Mouse (Mus musculus) limb, embryonic 10.5 days (tissue): ENCODE measurements at regions not wholly inside any gene's neighbourhood (a gene's known extent, or its start where the extent isn't known, plus 50 kb on each side); places are given as distances from the start of the nearest gene placed in this dataset.

Experiments
- DNase-seq: peaks from one replicate; pipeline ENCODE4 v3.0.0-alpha.2; 2017; ENCODE audit warnings: low spot score
- H3K27ac ChIP-seq: fragments of 300-500 bp; sonication (generic); 2 replicates; pipeline ENCODE4 v1.5.1; 2016; ENCODE audit warnings: mild to moderate bottlenecking
- H3K27me3 ChIP-seq: fragments of 300-500 bp; sonication (generic); 2 replicates; pipeline ENCODE4 v1.6.1; 2016; ENCODE audit warnings: low read depth, mild to moderate bottlenecking; ENCODE audit not compliant: poor library complexity, severe bottlenecking
- H3K36me3 ChIP-seq: fragments of 300-500 bp; sonication (generic); 2 replicates; pipeline ENCODE4 v1.6.1; 2016; ENCODE audit warnings: mild to moderate bottlenecking, moderate library complexity
- H3K4me1 ChIP-seq: fragments of 300-500 bp; sonication (generic); 2 replicates; pipeline ENCODE4 v1.6.1; 2016
- H3K4me3 ChIP-seq: fragments of 300-500 bp; sonication (generic); 2 replicates; pipeline ENCODE4 v1.5.1; 2016; ENCODE audit warnings: mild to moderate bottlenecking, moderate library complexity
- H3K9me3 ChIP-seq: fragments of 300-500 bp; sonication (generic); replicated peaks from 2 replicates; pipeline ENCODE4 v1.6.1; 2016; ENCODE audit warnings: mild to moderate bottlenecking
- whole genome bisulfite sequencing: fragments of 180-500 bp; shearing (Covaris S2); methylation state at CpG from one replicate; pipeline ENCODE4 v1.1.7; 2016; 5-methylcytosine and 5-hydroxymethylcytosine counted together

- Histone ChIP-seq H3K9me3 (no peaks in the 10 kb centered on the region), H3K36me3 (no peaks in the 10 kb centered on the region), H3K27me3 (no peaks in the 10 kb centered on the region), H3K4me3 (no peak overlapping the region), H3K4me1 (peaks cover 4% of the 10 kb centered on the region; the same call in 1 of the 2 replicates), H3K27ac (no peak overlapping the region)
- no peak for DNase-seq
Measured at GRCm38 (mm10) chr2:45389902-45390492, 272.8 kb upstream of the Zeb2 start.

- Histone ChIP-seq H3K9me3 (no peaks in the 10 kb centered on the region), H3K4me1 (peaks cover 10% of the 10 kb centered on the region), H3K27me3 (no peaks in the 10 kb centered on the region), H3K27ac (no peak overlapping the region), H3K36me3 (no peaks in the 10 kb centered on the region), H3K4me3 (no peak overlapping the region)
- WGBS, result 49% methylated on average over 4 of the region's 4 CpGs
- no peak for DNase-seq
Measured at GRCm38 (mm10) chr2:45371268-45371667, 254.1 kb upstream of the Zeb2 start.

- H3K27ac ChIP-seq, result no peak overlapping the region
- H3K27me3 ChIP-seq, result no peaks in the 10 kb centered on the region
- no peak overlapping the region for H3K4me3 ChIP-seq
- H3K4me1 ChIP-seq, result peaks cover 10% of the 10 kb centered on the region
- DNase-seq, result no peak
- H3K9me3 ChIP-seq, result no peaks in the 10 kb centered on the region
- 58% methylated on average over 1 of the region's 1 CpGs for WGBS
- no peaks in the 10 kb centered on the region for H3K36me3 ChIP-seq
Measured at GRCm38 (mm10) chr2:45370615-45370968, 253.4 kb upstream of the Zeb2 start.

- Histone ChIP-seq H3K27me3 (no peaks in the 10 kb centered on the region), H3K27ac (no peak overlapping the region), H3K36me3 (no peaks in the 10 kb centered on the region), H3K4me1 (peaks cover 10% of the 10 kb centered on the region), H3K9me3 (no peaks in the 10 kb centered on the region), H3K4me3 (no peak overlapping the region)
- 75% methylated on average over 5 of the region's 5 CpGs for WGBS
- DNase-seq, result no peak
Measured at GRCm38 (mm10) chr2:45369914-45370614, 252.9 kb upstream of the Zeb2 start.

GRCm38 (mm10) chr2:45369432-45369831 is 252.2 kb upstream of the Zeb2 start:
- no peak overlapping the region for H3K27ac ChIP-seq
- DNase-seq, result no peak
- peaks cover 10% of the 10 kb centered on the region for H3K4me1 ChIP-seq
- H3K36me3 ChIP-seq, result no peaks in the 10 kb centered on the region
- H3K4me3 ChIP-seq, result no peak overlapping the region
- H3K27me3 ChIP-seq, result no peaks in the 10 kb centered on the region
- H3K9me3 ChIP-seq, result no peaks in the 10 kb centered on the region
- WGBS, result 80% methylated on average over 4 of the region's 4 CpGs

GRCm38 (mm10) chr2:45367436-45368193 is 250.4 kb upstream of the Zeb2 start:
- 91% methylated on average over 10 of the region's 10 CpGs for WGBS
- Histone ChIP-seq H3K27me3 (no peaks in the 10 kb centered on the region), H3K27ac (no peak overlapping the region), H3K9me3 (no peaks in the 10 kb centered on the region), H3K4me1 (peaks cover 10% of the 10 kb centered on the region), H3K36me3 (no peaks in the 10 kb centered on the region), H3K4me3 (no peak overlapping the region)
- no peak for DNase-seq

- WGBS, result 87% methylated on average over 7 of the region's 7 CpGs
- Histone ChIP-seq H3K9me3 (no peaks in the 10 kb centered on the region), H3K4me1 (peaks cover 9% of the 10 kb centered on the region; the same call in 1 of the 2 replicates), H3K36me3 (no peaks in the 10 kb centered on the region), H3K4me3 (no peak overlapping the region), H3K27ac (no peak overlapping the region), H3K27me3 (no peaks in the 10 kb centered on the region)
- DNase-seq, result no peak
Measured at GRCm38 (mm10) chr2:45357266-45357665, 240.1 kb upstream of the Zeb2 start.

GRCm38 (mm10) chr2:45356558-45357170 is 239.5 kb upstream of the Zeb2 start:
- Histone ChIP-seq H3K4me3 (no peak overlapping the region), H3K4me1 (peaks cover 9% of the 10 kb centered on the region; the same call in 1 of the 2 replicates), H3K36me3 (no peaks in the 10 kb centered on the region), H3K27ac (no peak overlapping the region), H3K9me3 (no peaks in the 10 kb centered on the region), H3K27me3 (no peaks in the 10 kb centered on the region)
- DNase-seq, result no peak
- 79% methylated on average over 8 of the region's 8 CpGs for WGBS

- H3K36me3 ChIP-seq, result no peaks in the 10 kb centered on the region
- DNase-seq, result no peak
- H3K4me3 ChIP-seq, result no peak overlapping the region
- no peak overlapping the region for H3K27ac ChIP-seq
- H3K4me1 ChIP-seq, result peaks cover 7% of the 10 kb centered on the region; the same call in 1 of the 2 replicates
- no peaks in the 10 kb centered on the region for H3K9me3 ChIP-seq
- WGBS, result 87% methylated on average over 12 of the region's 12 CpGs
- H3K27me3 ChIP-seq, result no peaks in the 10 kb centered on the region
Measured at GRCm38 (mm10) chr2:45356021-45356420, 238.8 kb upstream of the Zeb2 start.

- DNase-seq, result no peak
- WGBS, result 75% methylated on average over 1 of the region's 1 CpGs
- H3K4me3 ChIP-seq, result no peak overlapping the region
- no peaks in the 10 kb centered on the region for H3K36me3 ChIP-seq
- H3K9me3 ChIP-seq, result no peaks in the 10 kb centered on the region
- no peaks in the 10 kb centered on the region for H3K27me3 ChIP-seq
- H3K27ac ChIP-seq, result no peak overlapping the region
- H3K4me1 ChIP-seq, result 0 out of 2 replicates have a peak, but pooled peaks cover 3% of the 10 kb centered on the region
Measured at GRCm38 (mm10) chr2:45351529-45352133, 234.4 kb upstream of the Zeb2 start.

GRCm38 (mm10) chr2:45346358-45346757 is 229.2 kb upstream of the Zeb2 start:
- H3K4me3 ChIP-seq, result no peak overlapping the region
- WGBS, result 89% methylated on average over 5 of the region's 5 CpGs
- DNase-seq, result no peak
- H3K27me3 ChIP-seq, result no peaks in the 10 kb centered on the region
- no peaks in the 10 kb centered on the region for H3K9me3 ChIP-seq
- H3K27ac ChIP-seq, result no peak overlapping the region
- H3K36me3 ChIP-seq, result no peaks in the 10 kb centered on the region
- H3K4me1 ChIP-seq, result no peaks in the 10 kb centered on the region

- H3K4me1 ChIP-seq, result no peaks in the 10 kb centered on the region
- WGBS, result 91% methylated on average over 1 of the region's 1 CpGs
- H3K27ac ChIP-seq, result no peak overlapping the region
- H3K9me3 ChIP-seq, result no peaks in the 10 kb centered on the region
- H3K27me3 ChIP-seq, result no peaks in the 10 kb centered on the region
- no peak for DNase-seq
- no peaks in the 10 kb centered on the region for H3K36me3 ChIP-seq
- no peak overlapping the region for H3K4me3 ChIP-seq
Measured at GRCm38 (mm10) chr2:45339866-45340265, 222.7 kb upstream of the Zeb2 start.

- no peaks in the 10 kb centered on the region for H3K36me3 ChIP-seq
- H3K27me3 ChIP-seq, result no peaks in the 10 kb centered on the region
- no peaks in the 10 kb centered on the region for H3K4me1 ChIP-seq
- H3K4me3 ChIP-seq, result no peak overlapping the region
- no peak overlapping the region for H3K27ac ChIP-seq
- no peaks in the 10 kb centered on the region for H3K9me3 ChIP-seq
- DNase-seq, result no peak
Measured at GRCm38 (mm10) chr2:45338809-45339208, 221.6 kb upstream of the Zeb2 start.
